Mouse (Mus musculus): ENCODE data around the gene Cdkl3. TPM values are rescaled to one million over a fixed set of nuclear protein-coding genes. Genes with fewer than 3 reads are reported as not detected.
A peak's percentile ranks its signal among the peaks of the same experiment; 100 is the strongest.

Cdkl3 gene
- polyA plus RNA-seq, 1 experiment from 2014 or later = 1.6 TPM

GRCm38 (mm10) chr11:52077939-52078338 lies 73.9 kb downstream of the Cdkl3 start:
- Histone ChIP-seq H3K4me2 (ENCODE audit: low read depth, low read length) (no peak overlapping the region), H3K4me3 (ENCODE audit: low read depth, low read length) (no peak overlapping the region), H3K36me3 (replicated peaks; ENCODE audit: insufficient read depth, low read length) (no peaks in the 10 kb centered on the region), H3K4me1 (ENCODE audit: insufficient read depth) (peaks cover 31% of the 10 kb centered on the region), H3K27me3 (ENCODE audit: insufficient read depth, low read length) (no peaks in the 10 kb centered on the region), H3K9me3 (ENCODE audit: low read length) (no peaks in the 10 kb centered on the region), H3K27ac (ENCODE audit: low read depth) (no peak overlapping the region), H3K9ac (replicated peaks) (no peak overlapping the region)
- TF ChIP-seq EP300 (IDR thresholded peaks at IDR 0.05; ENCODE audit: low read depth) = no peak
- TF ChIP-seq CTCF (IDR thresholded peaks at IDR 0.05; ENCODE audit: low read depth) = no peak
- WGBS (ENCODE audit: insufficient replicate concordance) = 56% methylated on average over 4 of the region's 4 CpGs
- ATAC-seq (0 out of 2 replicates have a peak, but pooled peaks have one; percentile 20), DNase-seq (peak; percentile 16)

- Histone ChIP-seq H3K36me3 (replicated peaks; ENCODE audit: insufficient read depth, low read length) (no peaks in the 10 kb centered on the region), H3K9me3 (ENCODE audit: low read length) (no peaks in the 10 kb centered on the region), H3K27me3 (ENCODE audit: insufficient read depth, low read length) (no peaks in the 10 kb centered on the region), H3K27ac (ENCODE audit: low read depth) (no peak overlapping the region), H3K4me3 (ENCODE audit: low read depth, low read length) (no peak overlapping the region), H3K9ac (replicated peaks) (no peak overlapping the region), H3K4me1 (ENCODE audit: insufficient read depth) (peaks cover 16% of the 10 kb centered on the region), H3K4me2 (ENCODE audit: low read depth, low read length) (0 out of 2 replicates have a peak overlapping the region, but pooled peaks have one; percentile 1)
- ATAC-seq (peak; percentile 52), DNase-seq (peak; percentile 46)
- TF ChIP-seq CTCF (IDR thresholded peaks at IDR 0.05; ENCODE audit: low read depth) (no peak), EP300 (IDR thresholded peaks at IDR 0.05; ENCODE audit: low read depth) (no peak)
- 17% methylated on average over 5 of the region's 5 CpGs for WGBS (ENCODE audit: insufficient replicate concordance)
Observed at GRCm38 (mm10) chr11:52079978-52080377, 76.0 kb downstream of the Cdkl3 start.

GRCm38 (mm10) chr11:52080656-52081055 lies 76.6 kb downstream of the Cdkl3 start:
- 88% methylated on average over 2 of the region's 2 CpGs for WGBS (ENCODE audit: insufficient replicate concordance)
- no peak for ATAC-seq
- TF ChIP-seq EP300 (IDR thresholded peaks at IDR 0.05; ENCODE audit: low read depth) = no peak
- TF ChIP-seq CTCF (IDR thresholded peaks at IDR 0.05; ENCODE audit: low read depth) = no peak
- no peak overlapping the region for H3K4me2 ChIP-seq (ENCODE audit: low read depth, low read length)
- DNase-seq = no peak
- no peaks in the 10 kb centered on the region for H3K27me3 ChIP-seq (ENCODE audit: insufficient read depth, low read length)
- peaks cover 13% of the 10 kb centered on the region for H3K4me1 ChIP-seq (ENCODE audit: insufficient read depth)
- no peak overlapping the region for H3K27ac ChIP-seq (ENCODE audit: low read depth)
- no peak overlapping the region for H3K9ac ChIP-seq (replicated peaks)
- H3K9me3 ChIP-seq (ENCODE audit: low read length) = no peaks in the 10 kb centered on the region
- H3K4me3 ChIP-seq (ENCODE audit: low read depth, low read length) = no peak overlapping the region
- no peaks in the 10 kb centered on the region for H3K36me3 ChIP-seq (replicated peaks; ENCODE audit: insufficient read depth, low read length)

- H3K4me1 ChIP-seq (ENCODE audit: insufficient read depth) = peaks cover 5% of the 10 kb centered on the region
- H3K4me3 ChIP-seq (ENCODE audit: low read depth, low read length) = no peak overlapping the region
- no peak overlapping the region for H3K4me2 ChIP-seq (ENCODE audit: low read depth, low read length)
- no peak overlapping the region for H3K9ac ChIP-seq (replicated peaks)
- H3K27ac ChIP-seq (ENCODE audit: low read depth) = no peak overlapping the region; the same call in 1 of the 2 replicates
- no peaks in the 10 kb centered on the region for H3K36me3 ChIP-seq (replicated peaks; ENCODE audit: insufficient read depth, low read length)
- 66% methylated on average over 4 of the region's 4 CpGs for WGBS (ENCODE audit: insufficient replicate concordance)
- no peaks in the 10 kb centered on the region for H3K27me3 ChIP-seq (ENCODE audit: insufficient read depth, low read length)
- no peaks in the 10 kb centered on the region for H3K9me3 ChIP-seq (ENCODE audit: low read length)
- TF ChIP-seq CTCF (IDR thresholded peaks at IDR 0.05; ENCODE audit: low read depth) = no peak
- TF ChIP-seq EP300 (IDR thresholded peaks at IDR 0.05; ENCODE audit: low read depth) = no peak
- DNase-seq (no peak), ATAC-seq (no peak)
Observed at GRCm38 (mm10) chr11:52085857-52086203, 81.8 kb downstream of the Cdkl3 start.

GRCm38 (mm10) chr11:52086204-52086864 lies 82.3 kb downstream of the Cdkl3 start:
- Histone ChIP-seq H3K9me3 (ENCODE audit: low read length) (no peaks in the 10 kb centered on the region), H3K4me3 (ENCODE audit: low read depth, low read length) (no peak overlapping the region), H3K36me3 (replicated peaks; ENCODE audit: insufficient read depth, low read length) (no peaks in the 10 kb centered on the region), H3K27ac (ENCODE audit: low read depth) (no peak overlapping the region; the same call in 1 of the 2 replicates), H3K4me1 (ENCODE audit: insufficient read depth) (peaks cover 5% of the 10 kb centered on the region), H3K27me3 (ENCODE audit: insufficient read depth, low read length) (no peaks in the 10 kb centered on the region), H3K9ac (replicated peaks) (no peak overlapping the region), H3K4me2 (ENCODE audit: low read depth, low read length) (no peak overlapping the region)
- no peak for DNase-seq
- ATAC-seq = no peak
- WGBS (ENCODE audit: insufficient replicate concordance) = 43% methylated on average over 9 of the region's 9 CpGs
- TF ChIP-seq EP300 (IDR thresholded peaks at IDR 0.05; ENCODE audit: low read depth) = no peak
- TF ChIP-seq CTCF (IDR thresholded peaks at IDR 0.05; ENCODE audit: low read depth) = no peak

- peaks cover 5% of the 10 kb centered on the region for H3K4me1 ChIP-seq (ENCODE audit: insufficient read depth)
- 68% methylated on average over 8 of the region's 8 CpGs for WGBS (ENCODE audit: insufficient replicate concordance)
- TF ChIP-seq CTCF (IDR thresholded peaks at IDR 0.05; ENCODE audit: low read depth) (no peak), EP300 (IDR thresholded peaks at IDR 0.05; ENCODE audit: low read depth) (no peak)
- no peaks in the 10 kb centered on the region for H3K36me3 ChIP-seq (replicated peaks; ENCODE audit: insufficient read depth, low read length)
- H3K4me2 ChIP-seq (ENCODE audit: low read depth, low read length) = no peak overlapping the region
- DNase-seq (no peak), ATAC-seq (no peak)
- H3K27ac ChIP-seq (ENCODE audit: low read depth) = no peak overlapping the region
- H3K4me3 ChIP-seq (ENCODE audit: low read depth, low read length) = no peak overlapping the region
- H3K27me3 ChIP-seq (ENCODE audit: insufficient read depth, low read length) = no peaks in the 10 kb centered on the region
- no peak overlapping the region for H3K9ac ChIP-seq (replicated peaks)
- no peaks in the 10 kb centered on the region for H3K9me3 ChIP-seq (ENCODE audit: low read length)
Observed at GRCm38 (mm10) chr11:52089291-52089690, 85.3 kb downstream of the Cdkl3 start.
